Mouse (Mus musculus): Measurements from ENCODE around the gene Dars2.
"Not testable (repeated sequence)": the region's sequence is repeated elsewhere in the genome, so short reads cannot be mapped to it uniquely, and the experiment has no call there.

The Dars2 gene

DNA sequence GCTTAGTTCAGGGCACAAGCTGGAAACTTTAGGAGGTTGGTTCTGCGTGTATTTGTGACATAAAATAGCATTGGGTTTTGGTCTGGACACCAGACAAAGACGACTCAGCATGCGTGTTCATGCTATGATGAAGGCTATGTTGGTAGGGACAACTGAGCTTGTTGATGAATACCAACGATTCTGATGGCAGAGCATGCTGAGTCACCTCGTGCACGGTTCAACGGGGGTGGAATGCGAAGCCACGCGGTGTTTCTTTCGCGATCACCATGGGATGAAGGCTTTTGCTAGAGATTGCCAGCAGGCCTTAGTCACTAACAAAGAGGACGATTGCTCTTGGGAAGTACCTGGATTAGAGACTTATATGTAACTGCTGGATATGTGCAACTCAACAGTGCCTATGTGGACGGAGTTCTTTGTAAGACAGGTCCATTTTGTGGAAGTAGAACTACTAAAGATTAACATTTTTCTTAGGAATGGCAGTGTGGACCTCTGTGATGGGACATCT, 35.1 kb downstream of the Dars2 start:
- no peak for DNase-seq

DNA sequence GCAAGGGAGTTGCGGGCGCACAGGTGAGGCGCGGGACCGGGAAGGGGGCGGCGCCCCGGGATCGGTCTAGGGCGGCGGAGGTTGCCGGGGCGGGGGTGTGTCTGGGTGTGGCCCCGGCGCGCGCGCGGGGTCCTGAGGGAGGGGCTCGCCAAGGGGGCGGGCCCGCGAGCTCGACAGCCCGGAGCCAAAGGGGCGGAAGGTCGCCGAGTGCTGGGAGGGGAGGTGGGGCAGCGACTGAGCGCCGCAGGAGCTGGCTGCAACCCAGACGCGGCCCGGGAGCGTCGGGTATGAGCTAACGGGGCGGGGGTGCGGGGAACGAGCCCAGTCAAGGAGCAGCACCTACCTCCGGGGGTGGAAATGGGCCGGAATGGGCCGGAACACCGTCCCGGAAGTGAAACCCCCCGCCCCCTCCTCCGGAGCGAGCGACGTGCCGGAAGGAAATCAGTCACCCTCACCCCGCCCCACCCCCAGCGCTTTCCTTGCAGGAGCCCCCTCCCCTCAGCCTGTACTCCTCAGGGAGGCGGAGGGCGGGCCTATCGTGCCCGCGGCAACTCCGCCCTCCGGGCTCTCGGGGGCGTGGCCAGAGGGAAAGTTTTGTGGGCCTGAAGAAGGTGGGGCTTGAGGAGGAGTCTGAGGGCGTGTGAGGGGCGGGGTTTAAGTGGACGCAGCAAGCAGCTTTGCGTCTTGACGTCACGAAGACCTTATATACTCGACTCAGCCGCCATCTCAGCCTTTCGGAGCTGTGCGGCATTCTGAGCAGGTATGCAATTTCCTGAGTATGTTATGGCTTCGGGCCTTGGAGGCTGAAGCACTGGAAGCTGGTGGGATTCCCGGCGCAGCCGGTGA, 35.8 kb downstream of the Dars2 start, which contains the start of gene Zbtb37:
Gene Zbtb37, minus strand, starts transcription at position 415 of the 846 bp plus-strand sequence.
- peak; percentile 99 for DNase-seq

DNA sequence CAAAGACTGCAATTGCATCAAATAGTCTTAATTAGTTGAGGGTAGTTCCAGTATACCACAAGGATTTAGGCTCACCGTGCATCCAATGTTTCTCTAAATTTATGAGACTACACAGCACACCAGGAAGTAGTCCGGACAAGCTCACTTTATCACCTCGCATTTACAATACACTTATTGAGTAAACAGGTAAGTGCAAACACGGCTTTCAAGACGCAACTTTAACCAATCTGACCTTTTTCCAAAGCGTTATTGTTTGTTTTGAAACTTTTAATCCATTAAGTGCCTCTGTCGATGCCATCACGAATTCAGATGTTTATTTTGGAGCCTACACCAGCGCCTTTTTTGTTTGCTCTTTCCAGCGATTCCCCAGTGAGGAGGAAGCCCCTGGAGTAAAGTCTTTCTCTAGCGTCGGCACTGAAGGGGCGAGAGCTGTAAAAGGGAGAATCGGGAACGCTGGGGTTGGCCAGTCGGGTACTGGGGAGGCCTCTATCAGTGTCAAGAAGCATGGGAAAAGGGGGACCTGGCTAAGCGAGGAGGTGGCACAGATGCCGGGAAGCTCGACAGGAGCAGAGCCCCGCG, 36.5 kb downstream of the Dars2 start:
- DNase-seq = no peak

DNA sequence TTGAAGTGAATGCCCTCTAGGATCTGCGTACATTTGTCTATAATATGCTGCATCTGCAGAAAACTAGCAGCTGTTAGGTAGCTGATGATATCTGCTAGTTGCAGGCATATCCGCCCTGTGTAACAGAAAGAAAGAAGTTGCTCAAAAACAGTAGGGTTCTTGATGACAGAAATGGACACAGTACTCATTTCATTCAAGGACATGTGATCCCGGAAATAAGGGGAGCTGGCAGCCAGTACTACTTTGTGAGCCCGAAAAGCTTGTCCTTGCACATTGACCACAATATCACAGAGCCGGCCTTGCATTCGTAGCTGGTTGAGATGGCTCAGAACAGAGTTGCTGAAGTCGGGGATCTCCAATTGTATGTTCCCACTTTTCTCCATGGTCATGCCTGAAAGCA, 38.1 kb downstream of the Dars2 start:
- no peak for DNase-seq

DNA sequence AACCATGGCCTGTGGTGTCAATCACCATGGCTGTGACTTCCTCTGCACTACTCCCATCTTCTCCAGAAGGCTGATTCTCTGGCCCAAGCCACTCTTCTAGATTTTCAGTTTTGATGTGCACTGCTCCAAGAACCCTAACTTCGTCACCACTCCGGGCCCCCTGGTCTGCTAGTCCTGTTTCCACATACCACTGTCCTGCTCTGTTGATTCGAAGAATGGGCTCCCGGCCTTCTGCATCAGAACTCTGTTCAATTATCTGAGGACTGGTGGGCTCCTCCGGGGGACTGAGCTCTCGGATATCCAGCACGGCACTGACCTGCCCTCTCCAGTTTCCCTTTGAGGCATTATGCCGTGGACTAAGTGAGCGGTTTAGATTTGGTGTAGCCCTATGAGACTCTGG, 38.6 kb downstream of the Dars2 start:
- DNase-seq = no peak

GRCm38 (mm10) chr1:161030058-161030457, 40.4 kb downstream of the Dars2 start:
- DNase-seq = no peak

DNA sequence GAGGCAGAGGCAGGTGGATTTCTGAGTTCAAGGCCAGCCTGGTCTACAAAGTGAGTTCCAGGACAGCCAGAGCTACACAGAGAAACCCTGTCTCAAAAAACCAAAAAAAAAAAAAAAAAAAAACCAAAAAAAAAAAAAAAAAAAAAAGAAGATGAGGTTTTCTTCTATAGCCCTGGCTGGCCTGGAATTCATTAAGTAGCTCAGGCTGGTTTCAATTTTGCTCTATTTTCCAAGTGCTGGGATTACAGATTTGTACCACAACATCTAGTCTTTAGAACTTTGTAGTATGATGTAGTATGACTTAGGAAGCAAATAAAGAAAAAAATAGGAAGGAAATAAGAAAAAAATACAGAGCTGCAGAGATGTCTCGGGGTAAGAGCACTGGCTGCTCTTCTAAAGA, 42.0 kb downstream of the Dars2 start:
- not testable (repeated sequence) for DNase-seq

- DNase-seq = no peak
Observed at GRCm38 (mm10) chr1:161027196-161027595, 43.3 kb downstream of the Dars2 start.

DNA sequence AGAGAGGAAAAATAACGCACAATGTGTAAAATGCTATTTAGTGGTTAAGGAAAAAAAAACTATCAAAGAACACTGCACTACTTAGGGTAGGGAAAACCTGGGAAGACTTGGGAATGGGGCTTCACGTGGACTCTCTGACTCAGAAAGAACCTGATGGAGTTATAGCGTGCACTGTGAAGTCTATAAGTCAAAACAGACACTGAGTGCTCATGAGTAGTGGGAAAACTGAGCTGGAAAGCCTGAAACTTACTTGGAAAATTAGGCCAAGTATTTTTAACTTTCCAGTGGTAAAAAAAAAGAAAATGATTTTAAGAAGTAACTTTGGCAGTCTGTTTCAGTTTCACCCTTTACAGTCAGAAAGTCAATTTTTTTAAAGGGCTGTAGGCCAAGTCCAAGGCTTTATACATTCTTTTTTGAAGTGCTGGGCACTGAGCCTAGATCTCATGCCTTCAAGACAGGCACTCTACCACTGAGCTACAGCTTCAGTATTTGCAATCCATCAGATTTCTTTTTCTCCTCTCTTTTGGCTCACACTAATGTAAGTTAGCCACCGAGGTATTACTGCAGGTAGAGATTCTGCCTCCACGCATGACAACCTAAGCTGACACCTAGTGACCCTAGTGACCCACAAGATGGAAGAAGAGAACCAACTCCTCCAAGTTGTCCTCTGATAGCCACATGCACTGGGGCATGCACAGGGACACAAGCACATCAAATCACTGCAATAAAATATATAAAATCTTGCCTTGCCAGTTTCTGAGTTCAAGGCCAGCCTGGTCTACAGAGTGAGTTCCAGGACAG, 44.8 kb downstream of the Dars2 start:
- DNase-seq = no peak

DNA sequence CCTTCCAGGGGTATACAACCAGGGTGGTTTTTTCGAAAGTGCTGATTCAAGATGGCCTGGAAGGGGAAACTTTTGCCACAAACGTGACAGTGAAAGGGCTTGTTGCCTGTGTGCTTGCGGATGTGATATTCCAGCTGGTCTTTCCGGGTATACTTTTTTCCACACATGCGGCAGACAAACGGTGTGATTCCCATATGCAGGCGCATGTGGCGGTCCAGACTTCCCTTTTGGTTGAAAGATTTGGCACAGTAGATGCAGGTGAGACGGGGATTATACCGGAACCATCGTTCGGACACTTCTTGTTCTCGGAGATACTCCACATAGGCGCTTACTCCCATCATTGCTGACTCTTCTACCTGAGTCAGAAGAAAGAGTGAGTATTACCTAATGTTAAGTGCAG, 50.4 kb downstream of the Dars2 start:
- no peak for DNase-seq

DNA sequence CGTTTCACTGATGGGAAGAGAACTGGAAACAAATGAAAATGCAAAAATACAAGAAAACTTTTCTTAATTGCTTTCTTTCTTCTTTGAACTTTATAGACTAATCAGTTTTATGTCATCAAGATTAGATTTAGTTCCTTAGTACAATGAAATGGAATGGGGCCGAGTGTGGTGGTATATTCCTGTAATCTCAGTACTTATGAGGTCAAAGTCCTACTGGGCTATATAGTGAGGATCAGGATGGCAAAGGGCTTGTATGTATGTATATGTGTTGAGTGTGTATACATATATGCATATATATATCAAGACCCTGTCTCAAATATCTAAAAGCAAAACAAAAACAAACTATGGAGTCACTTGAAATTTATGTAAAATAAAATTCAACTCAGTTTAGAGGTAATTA, 54.1 kb downstream of the Dars2 start:
- DNase-seq = no peak

DNA sequence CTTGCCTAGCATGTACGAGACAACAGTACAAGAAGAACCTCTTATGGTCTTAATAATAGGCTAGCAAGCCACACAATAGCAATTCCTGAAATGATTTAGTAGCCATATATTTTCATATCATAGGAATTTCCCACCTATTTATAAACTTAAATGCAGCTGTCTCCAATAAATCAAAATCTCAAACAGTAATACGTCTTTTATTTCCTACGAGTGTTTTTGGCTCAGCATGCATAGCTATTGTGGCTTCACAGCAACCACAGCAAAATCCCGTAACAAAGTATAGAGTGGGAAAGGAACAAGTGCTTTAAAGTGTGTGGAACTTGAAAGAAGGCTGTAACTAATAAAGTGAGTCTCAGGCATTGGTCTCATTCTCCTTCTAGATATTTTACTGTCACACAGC, 60.0 kb downstream of the Dars2 start:
- DNase-seq = no peak

DNA sequence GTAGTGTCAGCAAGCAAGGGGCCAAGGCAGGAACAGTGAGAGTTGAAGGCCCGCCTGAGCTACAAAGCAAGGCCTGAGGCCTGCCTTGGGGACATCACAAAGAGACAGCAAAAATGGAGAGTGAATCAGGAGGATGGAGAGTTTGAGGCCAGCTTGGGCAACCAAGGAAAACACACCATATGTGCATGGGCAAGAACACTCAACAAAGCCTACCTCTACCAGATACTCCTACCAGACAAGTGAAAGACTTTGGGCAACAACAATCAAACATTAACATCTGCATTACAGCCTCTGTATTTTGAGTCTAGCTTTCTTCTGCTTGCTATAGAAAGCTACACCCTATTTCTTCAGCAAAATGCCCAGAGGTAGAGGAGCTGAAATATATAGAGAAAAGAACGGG, 62.4 kb downstream of the Dars2 start:
- no peak for DNase-seq

DNA sequence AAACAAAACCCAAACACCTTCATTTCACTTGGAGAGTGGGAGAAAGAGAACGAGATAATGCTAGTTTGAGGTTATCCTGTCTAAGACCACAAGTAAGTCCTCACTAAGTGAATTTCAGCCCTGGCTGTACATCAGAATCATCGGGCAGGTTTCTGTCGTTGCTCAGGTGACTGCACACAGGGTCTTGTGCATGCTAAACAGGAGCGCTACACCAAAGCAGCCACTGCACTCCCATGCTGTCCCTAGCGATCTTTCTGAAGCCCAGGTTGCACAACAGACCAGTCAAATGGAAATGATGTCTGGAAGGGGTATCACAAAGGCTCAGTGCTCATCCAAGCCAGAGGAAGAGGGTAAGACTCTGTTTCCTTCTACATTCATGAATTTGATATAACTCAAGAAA, 64.0 kb downstream of the Dars2 start:
- DNase-seq = no peak

DNA sequence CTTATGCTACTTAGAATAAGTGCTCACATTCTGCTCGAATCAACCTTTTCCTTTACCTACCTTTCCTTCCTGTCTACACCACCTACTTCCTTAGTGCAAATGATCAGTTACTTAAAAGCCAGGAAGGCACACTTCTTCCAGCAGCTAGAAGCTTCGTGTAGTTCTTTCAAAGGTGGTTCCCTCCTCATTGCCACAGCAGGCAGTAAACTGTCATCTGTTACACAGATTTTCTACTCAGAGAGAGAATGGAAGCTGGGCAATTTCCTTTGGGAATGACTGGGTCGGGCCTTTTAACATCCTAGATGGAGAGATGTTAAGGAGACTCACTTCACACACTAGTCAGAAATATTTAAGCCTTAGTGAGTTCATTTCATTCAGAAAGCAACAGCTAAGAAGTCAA, 64.9 kb downstream of the Dars2 start:
- no peak for DNase-seq

GRCm38 (mm10) chr1:161004942-161005341, 65.5 kb downstream of the Dars2 start:
- no peak for DNase-seq

- DNase-seq = no peak
Observed at GRCm38 (mm10) chr1:160993851-160994250, 76.6 kb downstream of the Dars2 start.

Data from right cerebral cortex, postnatal 4 days (tissue).